Mouse (Mus musculus) MEL (cell line): ENCODE results near the gene Cse1l.

ENCODE experiments used
- CHD2 ChIP-seq: IDR thresholded peaks from 2 replicates; pipeline ENCODE4 v1.6.1; 2011; ENCODE audit warnings: low read length, improper control_type of control experiment
- GATA1 ChIP-seq: IDR thresholded peaks from 2 replicates; pipeline ENCODE4 v1.6.1; 2011; ENCODE audit warnings: low read depth, low read length, improper control_type of control experiment
- TAL1 ChIP-seq: IDR thresholded peaks from 2 replicates; pipeline ENCODE4 v1.6.1; 2012; ENCODE audit warnings: mild to moderate bottlenecking, inconsistent platforms, low read length, moderate library complexity, mixed read lengths
- UBTF ChIP-seq: IDR thresholded peaks from 2 replicates; pipeline ENCODE4 v1.6.1; 2012; ENCODE audit warnings: low read depth, mild to moderate bottlenecking, inconsistent platforms, low read length, improper control_type of control experiment, moderate library complexity, borderline replicate concordance; ENCODE audit not compliant: insufficient read depth

DNA sequence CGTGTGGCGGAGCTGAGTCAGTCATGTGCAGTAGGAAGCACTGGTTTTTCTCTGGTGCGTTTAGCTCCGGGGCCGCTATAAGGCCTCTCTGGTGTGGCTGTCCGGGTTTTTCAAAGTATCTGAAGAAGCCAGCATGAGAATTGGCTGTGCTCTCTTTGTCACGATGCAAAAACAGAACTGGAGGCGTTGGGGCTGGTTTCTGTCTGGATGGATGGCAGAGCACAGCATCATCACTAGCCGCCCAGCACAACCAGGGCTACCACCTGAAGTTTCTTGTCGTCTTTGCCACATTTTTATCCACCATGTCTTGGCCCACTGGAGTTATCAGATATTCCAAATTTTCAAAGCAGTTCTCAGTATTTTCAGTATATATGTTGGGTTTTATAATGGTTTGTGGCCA, 43.1 kb downstream of the Cse1l start:
- no peak for TF ChIP-seq TAL1
- no peak for TF ChIP-seq UBTF
- no peak for TF ChIP-seq GATA1
- TF ChIP-seq CHD2, result no peak
